Mouse (Mus musculus): Measurements from ENCODE around the gene Hoxa9. TPM values are rescaled to one million over a fixed set of nuclear protein-coding genes. Genes with fewer than 3 reads are reported as not detected.

Hoxa9 gene
- polyA plus RNA-seq, 1 experiment from 2014 or later, result 90.5 TPM

DNA sequence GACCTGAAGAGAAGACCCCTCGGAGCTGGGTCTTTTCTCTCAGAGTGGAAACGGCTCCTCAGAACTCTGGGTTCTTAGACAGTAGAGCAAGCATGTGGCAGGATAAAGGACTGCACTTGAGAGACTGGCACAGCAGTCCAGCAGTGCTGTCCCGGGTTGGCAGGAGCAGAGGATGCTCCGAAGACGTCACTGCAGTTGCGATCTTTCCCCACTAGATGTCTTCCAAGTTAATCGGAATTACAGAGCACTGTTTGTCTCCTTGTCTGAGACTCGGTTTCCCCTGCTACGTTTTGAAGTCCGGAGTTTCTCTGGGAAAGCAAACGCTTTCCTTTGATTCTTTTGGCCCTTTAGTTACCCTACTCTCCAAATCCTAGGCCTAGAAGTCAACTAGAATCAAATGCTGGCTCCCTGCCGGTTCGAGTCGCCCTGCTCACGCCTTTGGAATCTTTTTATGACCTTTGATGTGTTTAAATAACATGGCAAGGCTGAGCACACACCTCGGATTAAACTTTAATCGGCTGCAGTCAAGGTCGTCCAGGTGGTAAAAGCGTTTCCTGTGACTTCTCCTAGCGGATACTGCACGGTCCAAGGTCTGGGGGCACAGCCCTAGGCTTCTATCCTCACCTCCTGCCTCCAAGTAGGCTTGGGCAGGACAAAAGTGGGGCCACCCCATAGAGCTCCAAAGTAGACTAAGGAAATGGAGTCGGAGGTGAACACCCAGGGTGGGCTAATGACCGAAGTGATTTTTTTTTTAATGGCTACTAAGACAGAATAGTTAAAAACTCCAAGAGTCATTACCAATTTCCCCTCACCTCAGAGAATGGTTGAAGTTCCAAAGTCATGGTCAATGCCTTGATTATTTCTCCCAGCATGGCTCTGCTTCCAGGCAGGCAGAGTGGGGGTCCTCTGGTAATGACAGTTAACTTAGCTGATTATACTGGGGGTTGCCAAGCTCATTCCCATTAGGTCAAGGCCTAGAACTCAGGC, 39.9 kb upstream of the Hoxa9 start:
- WGBS, result 3% methylated on average over 23 of the region's 23 CpGs
- 0 out of 2 replicates have a peak overlapping the region, but pooled peaks have one; percentile 21 for H3K27ac ChIP-seq (replicated peaks; ENCODE audit: low read depth, low read length)
- H3K4me1 ChIP-seq (ENCODE audit: control insufficient read depth, insufficient read depth, low read length), result peaks cover 20% of the 10 kb centered on the region

DNA sequence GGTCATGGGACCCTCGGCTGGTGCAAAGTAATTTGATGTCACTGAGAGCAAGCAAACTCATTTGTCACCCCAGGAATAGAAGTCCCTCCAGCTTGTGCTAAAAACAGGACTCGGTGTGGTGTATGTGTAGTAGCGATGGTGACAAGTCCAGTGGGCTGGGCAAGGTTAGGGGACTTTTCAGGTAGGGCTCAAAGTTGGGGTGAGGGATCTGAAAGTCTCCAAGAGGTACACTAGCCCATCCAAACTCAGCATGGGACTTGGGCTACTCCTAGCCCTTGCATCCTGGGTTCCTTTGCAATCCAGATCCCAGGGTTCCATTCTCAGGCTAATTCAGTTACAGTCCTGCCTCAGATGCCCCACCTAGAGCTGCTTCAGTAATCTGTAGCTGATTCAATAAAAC, 37.9 kb upstream of the Hoxa9 start:
- DNase-seq (ENCODE audit: low spot score) (no peak), ATAC-seq (ENCODE audit: insufficient number of reproducible peaks, low FRiP score, low TSS enrichment, low read depth) (no peak)
- Histone ChIP-seq H3K36me3 (ENCODE audit: control insufficient read depth, insufficient read depth, low read length) (no peaks in the 10 kb centered on the region), H3K4me1 (ENCODE audit: control insufficient read depth, insufficient read depth, low read length) (peaks cover 14% of the 10 kb centered on the region), H3K9ac (ENCODE audit: low read length) (no peak overlapping the region; the same call in 1 of the 2 replicates), H3K9me3 (ENCODE audit: control insufficient read depth, low read length) (no peaks in the 10 kb centered on the region), H3K27me3 (ENCODE audit: control insufficient read depth, insufficient read depth, low read length) (peaks cover 67% of the 10 kb centered on the region), H3K27ac (replicated peaks; ENCODE audit: low read depth, low read length) (no peak overlapping the region), H3K4me2 (ENCODE audit: low read depth, severe bottlenecking) (no peak overlapping the region), H3K4me3 (ENCODE audit: low read depth, low read length) (no peak overlapping the region)
- WGBS, result 0% methylated on average over 3 of the region's 3 CpGs

More for the DNA sequence above, 39.9 kb upstream of the Hoxa9 start:
- DNase-seq (ENCODE audit: low spot score) (peak; percentile 77), ATAC-seq (ENCODE audit: insufficient number of reproducible peaks, low FRiP score, low TSS enrichment, low read depth) (peak; percentile 33; the same call in 1 of the 2 replicates)
- no peak overlapping the region for H3K9ac ChIP-seq (ENCODE audit: low read length)
- peak overlapping the region; percentile 12; the same call in 1 of the 2 replicates for H3K4me2 ChIP-seq (ENCODE audit: low read depth, severe bottlenecking)
- H3K4me3 ChIP-seq (ENCODE audit: low read depth, low read length), result no peak overlapping the region
- H3K36me3 ChIP-seq (ENCODE audit: control insufficient read depth, insufficient read depth, low read length), result no peaks in the 10 kb centered on the region
- peaks cover 63% of the 10 kb centered on the region for H3K27me3 ChIP-seq (ENCODE audit: control insufficient read depth, insufficient read depth, low read length)
- H3K9me3 ChIP-seq (ENCODE audit: control insufficient read depth, low read length), result no peaks in the 10 kb centered on the region

DNA sequence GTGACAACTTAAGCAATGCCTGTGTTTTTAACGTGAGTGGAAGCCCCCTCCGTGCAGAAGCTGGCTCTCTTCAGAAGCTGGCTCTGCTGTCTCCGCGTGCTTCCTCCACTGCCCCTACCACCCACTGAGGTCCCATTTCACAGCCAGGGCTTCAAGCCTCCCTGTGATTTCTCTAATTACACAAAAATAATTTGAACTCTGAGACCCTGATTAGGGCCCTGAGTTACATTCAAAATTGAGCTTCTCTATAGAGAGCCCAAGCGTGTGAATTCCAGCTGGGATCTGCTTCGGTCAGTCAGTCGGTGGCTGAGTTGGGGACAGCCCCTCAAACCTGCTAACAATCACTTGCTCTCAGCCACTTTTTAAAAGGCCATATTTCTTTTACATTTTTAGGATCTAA, 37.5 kb upstream of the Hoxa9 start:
- DNase-seq (ENCODE audit: low spot score), result peak; percentile 56
- no peak overlapping the region for H3K27ac ChIP-seq (replicated peaks; ENCODE audit: low read depth, low read length)
- 0 out of 2 replicates have a peak overlapping the region, but pooled peaks have one; percentile 16 for H3K4me2 ChIP-seq (ENCODE audit: low read depth, severe bottlenecking)
- H3K9ac ChIP-seq (ENCODE audit: low read length), result no peak overlapping the region; the same call in 1 of the 2 replicates
- ATAC-seq (ENCODE audit: insufficient number of reproducible peaks, low FRiP score, low TSS enrichment, low read depth), result no peak
- WGBS, result 2% methylated on average over 7 of the region's 7 CpGs
- peaks cover 10% of the 10 kb centered on the region; the same call in 1 of the 2 replicates for H3K4me1 ChIP-seq (ENCODE audit: control insufficient read depth, insufficient read depth, low read length)
- H3K9me3 ChIP-seq (ENCODE audit: control insufficient read depth, low read length), result no peaks in the 10 kb centered on the region
- peaks cover 65% of the 10 kb centered on the region for H3K27me3 ChIP-seq (ENCODE audit: control insufficient read depth, insufficient read depth, low read length)
- H3K36me3 ChIP-seq (ENCODE audit: control insufficient read depth, insufficient read depth, low read length), result no peaks in the 10 kb centered on the region
- no peak overlapping the region for H3K4me3 ChIP-seq (ENCODE audit: low read depth, low read length)

DNA sequence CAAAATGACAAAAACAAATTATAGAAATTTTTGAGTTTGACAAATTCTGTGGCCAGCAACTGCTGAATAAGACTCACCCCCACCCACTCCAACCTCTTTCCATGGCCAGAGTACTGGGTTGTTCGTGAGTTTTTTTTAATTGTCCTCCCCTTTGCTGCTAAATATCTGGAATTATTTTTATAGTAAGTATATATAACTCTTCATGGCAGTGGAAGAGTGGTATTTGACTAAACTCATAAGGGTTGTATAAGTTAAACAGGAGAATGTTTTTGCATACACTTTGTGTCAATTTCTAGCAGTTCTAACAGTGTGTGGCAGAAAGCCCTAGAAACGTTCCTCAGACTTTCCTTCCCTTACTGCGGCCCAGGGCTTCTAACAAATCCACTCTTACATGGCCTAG, 36.8 kb upstream of the Hoxa9 start:
- no peak for ATAC-seq (ENCODE audit: insufficient number of reproducible peaks, low FRiP score, low TSS enrichment, low read depth)
- peak overlapping the region; percentile 35; the same call in 1 of the 2 replicates for H3K9ac ChIP-seq (ENCODE audit: low read length)
- no peaks in the 10 kb centered on the region for H3K36me3 ChIP-seq (ENCODE audit: control insufficient read depth, insufficient read depth, low read length)
- no peak overlapping the region for H3K4me3 ChIP-seq (ENCODE audit: low read depth, low read length)
- H3K4me2 ChIP-seq (ENCODE audit: low read depth, severe bottlenecking), result no peak overlapping the region; the same call in 1 of the 2 replicates
- WGBS, result 12% methylated on average over 3 of the region's 3 CpGs
- H3K27ac ChIP-seq (replicated peaks; ENCODE audit: low read depth, low read length), result no peak overlapping the region
- peaks cover 65% of the 10 kb centered on the region for H3K27me3 ChIP-seq (ENCODE audit: control insufficient read depth, insufficient read depth, low read length)
- no peaks in the 10 kb centered on the region for H3K9me3 ChIP-seq (ENCODE audit: control insufficient read depth, low read length)
- peaks cover 11% of the 10 kb centered on the region; the same call in 1 of the 2 replicates for H3K4me1 ChIP-seq (ENCODE audit: control insufficient read depth, insufficient read depth, low read length)
- no peak for DNase-seq (ENCODE audit: low spot score)

DNA sequence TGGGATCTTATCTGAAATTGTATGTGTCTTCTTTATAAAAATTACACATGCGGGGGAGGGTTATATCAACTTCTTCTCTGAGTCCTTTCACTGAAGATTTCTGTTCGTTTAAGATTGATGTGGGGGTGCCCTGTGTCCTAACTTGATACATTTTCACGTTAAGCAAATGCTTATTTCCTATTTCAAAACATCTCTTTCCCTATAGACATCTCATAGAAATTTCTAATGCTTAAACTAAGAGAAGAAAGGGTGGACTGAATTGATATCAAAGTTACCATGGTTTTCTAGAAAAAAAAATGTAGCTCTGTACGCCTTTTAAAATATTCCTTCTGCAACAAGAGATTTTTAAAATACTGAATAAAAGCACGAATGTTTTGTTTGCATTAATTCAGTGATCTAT, 36.3 kb upstream of the Hoxa9 start:
- Histone ChIP-seq H3K27ac (replicated peaks; ENCODE audit: low read depth, low read length) (no peak overlapping the region), H3K4me2 (ENCODE audit: low read depth, severe bottlenecking) (peak overlapping the region; percentile 62; the same call in 1 of the 2 replicates), H3K27me3 (ENCODE audit: control insufficient read depth, insufficient read depth, low read length) (peaks cover 66% of the 10 kb centered on the region), H3K9me3 (ENCODE audit: control insufficient read depth, low read length) (no peaks in the 10 kb centered on the region), H3K4me1 (ENCODE audit: control insufficient read depth, insufficient read depth, low read length) (peaks cover 11% of the 10 kb centered on the region; the same call in 1 of the 2 replicates), H3K4me3 (ENCODE audit: low read depth, low read length) (peak overlapping the region; percentile 69; the same call in 1 of the 2 replicates), H3K36me3 (ENCODE audit: control insufficient read depth, insufficient read depth, low read length) (no peaks in the 10 kb centered on the region), H3K9ac (ENCODE audit: low read length) (no peak overlapping the region)
- WGBS, result 24% methylated on average over 5 of the region's 5 CpGs
- ATAC-seq (ENCODE audit: insufficient number of reproducible peaks, low FRiP score, low TSS enrichment, low read depth), result no peak
- no peak for DNase-seq (ENCODE audit: low spot score)

DNA sequence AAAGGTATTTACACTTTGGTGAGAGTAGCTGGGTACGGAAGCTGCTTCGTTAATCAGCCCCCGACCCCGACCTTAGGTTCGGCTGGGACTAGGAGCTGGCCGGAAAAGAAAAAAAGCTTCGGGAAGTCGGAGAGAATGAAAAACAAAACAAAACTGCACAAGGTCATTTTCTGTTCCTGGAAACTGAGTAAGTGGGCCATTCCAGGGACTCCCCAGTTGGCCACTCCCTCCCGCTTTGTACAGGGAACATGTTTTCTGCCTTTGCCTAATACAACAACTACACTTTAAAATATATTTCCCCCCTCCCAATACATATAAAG, 35.7 kb upstream of the Hoxa9 start:
- peaks cover 67% of the 10 kb centered on the region for H3K27me3 ChIP-seq (ENCODE audit: control insufficient read depth, insufficient read depth, low read length)
- H3K4me1 ChIP-seq (ENCODE audit: control insufficient read depth, insufficient read depth, low read length), result peaks cover 13% of the 10 kb centered on the region; the same call in 1 of the 2 replicates
- no peaks in the 10 kb centered on the region for H3K36me3 ChIP-seq (ENCODE audit: control insufficient read depth, insufficient read depth, low read length)
- H3K9ac ChIP-seq (ENCODE audit: low read length), result peak overlapping the region; percentile 93
- peak overlapping the region; percentile 69 for H3K4me3 ChIP-seq (ENCODE audit: low read depth, low read length)
- peak overlapping the region; percentile 62 for H3K4me2 ChIP-seq (ENCODE audit: low read depth, severe bottlenecking)
- H3K9me3 ChIP-seq (ENCODE audit: control insufficient read depth, low read length), result no peaks in the 10 kb centered on the region
- no peak for DNase-seq (ENCODE audit: low spot score)
- peak overlapping the region; percentile 11; the same call in 1 of the 2 replicates for H3K27ac ChIP-seq (replicated peaks; ENCODE audit: low read depth, low read length)
- no peak for ATAC-seq (ENCODE audit: insufficient number of reproducible peaks, low FRiP score, low TSS enrichment, low read depth)
- under 1% methylated on average over 9 of the region's 9 CpGs for WGBS

DNA sequence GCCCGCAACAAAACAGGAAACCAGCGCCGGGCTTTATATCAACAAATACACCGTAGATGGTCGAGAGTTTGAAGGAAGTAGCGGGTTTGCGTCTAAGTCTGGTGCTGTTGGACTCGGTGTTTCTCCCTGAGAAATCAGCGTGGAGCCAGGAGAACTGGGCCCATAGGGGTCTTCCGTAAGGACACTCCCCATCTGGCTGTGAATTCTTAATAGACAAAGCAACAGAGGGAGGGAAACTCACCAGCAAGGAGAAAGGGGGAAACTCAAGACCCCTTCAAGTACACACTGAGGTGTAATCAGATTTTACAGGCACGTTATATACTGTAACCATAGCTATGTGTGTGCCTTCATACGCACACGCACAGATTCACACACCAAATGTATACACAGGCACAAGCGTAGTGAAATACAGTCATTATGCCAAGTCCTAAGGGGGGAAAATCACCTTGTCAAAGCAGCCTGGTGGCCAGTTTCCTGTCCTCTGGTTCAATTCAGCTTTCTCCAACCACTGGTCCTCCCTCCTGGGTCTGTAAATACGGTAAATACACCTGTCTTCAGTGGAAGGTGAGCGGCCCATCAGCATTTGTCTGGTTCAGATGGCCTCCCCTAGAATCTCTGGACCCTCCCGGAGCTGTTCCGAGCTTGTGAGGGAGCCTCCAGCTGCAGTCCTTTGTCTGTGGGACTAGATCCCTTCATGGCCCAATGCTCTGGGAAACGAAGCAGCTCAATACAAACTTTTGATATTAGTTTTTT, 35.2 kb upstream of the Hoxa9 start:
- H3K36me3 ChIP-seq (ENCODE audit: control insufficient read depth, insufficient read depth, low read length), result no peaks in the 10 kb centered on the region
- ATAC-seq (ENCODE audit: insufficient number of reproducible peaks, low FRiP score, low TSS enrichment, low read depth), result no peak
- H3K4me2 ChIP-seq (ENCODE audit: low read depth, severe bottlenecking), result peak overlapping the region; percentile 62
- peaks cover 68% of the 10 kb centered on the region for H3K27me3 ChIP-seq (ENCODE audit: control insufficient read depth, insufficient read depth, low read length)
- H3K4me3 ChIP-seq (ENCODE audit: low read depth, low read length), result peak overlapping the region; percentile 69
- peak; percentile 71 for DNase-seq (ENCODE audit: low spot score)
- H3K4me1 ChIP-seq (ENCODE audit: control insufficient read depth, insufficient read depth, low read length), result peaks cover 15% of the 10 kb centered on the region; the same call in 1 of the 2 replicates
- H3K9ac ChIP-seq (ENCODE audit: low read length), result peak overlapping the region; percentile 93
- H3K27ac ChIP-seq (replicated peaks; ENCODE audit: low read depth, low read length), result peak overlapping the region; percentile 32
- H3K9me3 ChIP-seq (ENCODE audit: control insufficient read depth, low read length), result no peaks in the 10 kb centered on the region
- WGBS, result 2% methylated on average over 19 of the region's 19 CpGs
